Mouse (Mus musculus) cerebellum, adult 2 months (tissue): ENCODE results near the gene Dlgap1. TPM values are rescaled to one million over a fixed set of nuclear protein-coding genes. Genes with fewer than 3 reads are reported as not detected.

Experiments
- DNase-seq, 2 experiments: peaks; one replicate each; pipeline ENCODE4 v3.0.0; 2021
- H3K27ac ChIP-seq: fragments of 200-500 bp; 2 replicates; pipeline ENCODE4 v1.5.1; 2012; ENCODE audit warnings: low read length, control low read depth, inconsistent platforms; ENCODE audit not compliant: insufficient read depth
- H3K27me3 ChIP-seq: fragments of 200-500 bp; 2 replicates; pipeline ENCODE4 v1.6.1; 2012; ENCODE audit warnings: inconsistent platforms, mild to moderate bottlenecking, low read length, moderate library complexity; ENCODE audit not compliant: control insufficient read depth, insufficient read depth
- H3K4me1 ChIP-seq: fragments of 200-500 bp; 2 replicates; pipeline ENCODE4 v1.6.1; 2011; ENCODE audit warnings: low read length; ENCODE audit not compliant: control insufficient read depth, insufficient read depth
- H3K4me3 ChIP-seq: fragments of 200-500 bp; replicated peaks from 2 replicates; pipeline ENCODE3; 2011; ENCODE audit warnings: mild to moderate bottlenecking, low read depth, low read length, control low read depth; ENCODE audit not compliant: insufficient read depth
- CTCF ChIP-seq: fragments of 200-500 bp; IDR thresholded peaks from 2 replicates; pipeline ENCODE4 v1.5.1; 2011; ENCODE audit warnings: low read depth, mild to moderate bottlenecking, control low read depth, low read length, moderate library complexity, borderline replicate concordance; ENCODE audit not compliant: insufficient read depth
- POLR2A ChIP-seq: fragments of 200-500 bp; IDR thresholded peaks from 2 replicates; pipeline ENCODE4 v1.6.1; 2011; ENCODE audit warnings: low read length, control low read depth, borderline replicate concordance; ENCODE audit not compliant: insufficient read depth
- WGBS: fragments of 180-500 bp; shearing (Covaris S2); methylation state at CpG from one replicate; pipeline ENCODE4 v1.1.7; 2018; 5-methylcytosine and 5-hydroxymethylcytosine counted together
- polyA plus RNA-seq: library from polyadenylated mRNA; depleted of rRNA; stranded (reverse); fragments of >200 nt; gene quantifications from 2 replicates; pipeline ENCODE4 v1.2.3, GENCODE M21; 2012

The Dlgap1 gene
- polyA plus RNA-seq, 1 experiment = 172 TPM

DNA sequence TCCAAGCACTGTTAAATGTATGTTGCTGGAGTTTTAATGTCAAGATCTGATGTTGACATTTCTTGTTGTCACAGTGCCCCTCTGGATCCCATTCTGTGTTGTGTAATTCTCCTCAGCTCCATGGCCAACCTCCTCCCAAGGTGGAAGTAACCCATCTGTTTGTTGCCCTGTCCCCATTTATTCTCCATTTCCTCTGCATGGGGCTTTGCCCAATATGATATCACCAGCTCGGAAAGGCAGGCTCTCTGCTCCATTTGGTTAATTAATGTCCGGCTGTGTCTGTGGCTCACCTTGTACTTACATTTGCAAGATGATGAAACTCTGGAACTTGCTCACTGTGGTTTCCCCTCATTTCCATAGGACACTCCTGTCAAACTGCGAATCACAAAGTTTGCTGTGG, 33.2 kb downstream of the Dlgap1 start:
- TF ChIP-seq POLR2A = no peak
- no peak for TF ChIP-seq CTCF
- WGBS = 21% methylated on average over 3 of the region's 3 CpGs
- Histone ChIP-seq H3K4me1 (peaks cover 18% of the 10 kb centered on the region), H3K4me3 (no peak overlapping the region), H3K27me3 (no peaks in the 10 kb centered on the region), H3K27ac (peak overlapping the region; percentile 63; the same call in 1 of the 2 replicates)
- peak; percentile 59 to 88 for DNase-seq

DNA sequence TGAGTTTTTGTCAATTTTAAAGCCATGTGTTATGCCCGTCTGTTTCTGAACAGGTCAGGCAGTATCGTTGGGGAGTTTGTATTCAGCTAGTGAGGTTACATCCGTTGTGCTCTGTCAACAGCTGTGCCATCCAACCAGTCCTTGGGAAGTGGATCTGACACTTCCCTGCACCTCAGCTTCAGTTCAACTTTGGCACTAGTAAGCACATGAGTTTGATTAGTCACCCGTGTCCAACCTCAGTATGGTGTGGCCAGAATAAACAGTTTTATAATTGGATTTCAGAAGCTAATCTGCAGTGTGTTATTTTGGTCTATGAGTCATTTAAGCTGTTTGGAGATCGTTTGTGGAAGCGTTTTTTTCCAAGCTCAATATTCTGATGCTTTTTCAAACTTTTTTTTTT, 35.8 kb downstream of the Dlgap1 start:
- peaks cover 20% of the 10 kb centered on the region for H3K4me1 ChIP-seq
- H3K27ac ChIP-seq = no peak overlapping the region
- H3K4me3 ChIP-seq = no peak overlapping the region
- 41% methylated on average over 6 of the region's 6 CpGs for WGBS
- H3K27me3 ChIP-seq = no peaks in the 10 kb centered on the region
- peak in 1 of 2 experiments; percentile 57 for DNase-seq
- TF ChIP-seq POLR2A = no peak
- TF ChIP-seq CTCF = no peak

DNA sequence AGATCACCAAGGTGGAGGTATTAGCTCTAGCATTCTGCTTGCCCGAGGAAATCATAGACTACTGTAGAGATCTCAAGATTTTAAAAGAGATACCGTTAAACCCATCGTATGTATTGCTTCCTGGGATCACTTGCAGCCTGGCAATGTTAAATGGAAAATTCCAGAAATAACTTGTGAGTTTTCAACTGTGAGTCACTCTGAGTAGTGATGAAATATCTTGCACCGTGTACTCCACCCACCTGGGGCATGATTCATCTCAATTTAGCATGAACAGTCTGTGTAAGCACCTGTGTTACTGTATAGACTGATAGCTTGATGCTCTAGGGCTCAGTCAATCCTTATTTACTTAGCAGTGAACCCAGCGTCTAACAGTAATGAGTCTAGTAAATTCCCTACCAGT, 38.7 kb downstream of the Dlgap1 start:
- TF ChIP-seq POLR2A (no peak), CTCF (no peak)
- Histone ChIP-seq H3K4me1 (peaks cover 11% of the 10 kb centered on the region), H3K27ac (no peak overlapping the region), H3K4me3 (no peak overlapping the region), H3K27me3 (no peaks in the 10 kb centered on the region)
- DNase-seq = no peak
- 74% methylated on average over 5 of the region's 5 CpGs for WGBS

DNA sequence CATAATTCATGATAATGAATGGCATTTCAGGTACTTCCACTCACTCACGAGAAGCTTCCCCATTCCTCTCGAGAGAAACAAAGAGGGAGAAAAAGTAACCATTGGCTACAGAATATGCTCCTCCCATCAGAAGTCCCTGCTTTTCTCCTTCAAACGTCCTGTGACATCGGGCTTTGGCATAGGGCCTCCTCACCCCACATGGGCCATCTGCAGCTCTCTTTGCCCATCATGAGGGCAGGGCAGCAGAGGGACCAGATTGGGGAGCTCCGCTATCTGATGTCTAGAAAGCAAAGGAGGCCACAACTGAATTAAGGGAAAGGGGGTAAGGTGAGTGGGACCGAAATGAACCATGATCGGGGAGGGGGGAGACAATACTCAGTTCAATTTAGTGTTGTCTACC, 47.6 kb downstream of the Dlgap1 start:
- DNase-seq = peak; percentile 36 to 48
- no peak overlapping the region for H3K4me3 ChIP-seq
- H3K4me1 ChIP-seq = peaks cover 3% of the 10 kb centered on the region
- no peaks in the 10 kb centered on the region for H3K27me3 ChIP-seq
- 50% methylated on average over 7 of the region's 7 CpGs for WGBS
- TF ChIP-seq POLR2A (no peak), CTCF (no peak)
- H3K27ac ChIP-seq = no peak overlapping the region

DNA sequence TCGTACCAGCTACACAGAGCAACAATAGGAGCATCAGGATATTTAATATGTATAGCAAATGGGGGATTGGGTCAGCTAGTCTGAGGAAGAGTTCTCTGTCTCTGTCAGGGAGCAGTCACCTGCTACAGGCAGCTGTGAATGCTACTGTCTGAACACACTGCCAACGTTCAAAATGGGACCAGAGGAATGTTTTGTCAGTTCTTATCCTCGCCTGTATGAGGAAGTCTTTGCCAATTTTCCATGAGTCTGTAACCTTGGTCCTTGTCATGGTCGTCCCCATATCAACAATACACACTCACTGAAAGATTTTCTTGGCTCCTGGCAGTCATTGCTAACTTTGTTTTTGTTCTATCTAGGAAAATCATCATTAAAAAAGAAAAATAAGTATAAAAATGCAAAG, 51.5 kb downstream of the Dlgap1 start:
- Histone ChIP-seq H3K27me3 (no peaks in the 10 kb centered on the region), H3K27ac (no peak overlapping the region), H3K4me1 (peaks cover 3% of the 10 kb centered on the region), H3K4me3 (no peak overlapping the region)
- TF ChIP-seq CTCF = no peak
- TF ChIP-seq POLR2A = no peak
- no peak for DNase-seq
- WGBS = 65% methylated on average over 4 of the region's 4 CpGs

DNA sequence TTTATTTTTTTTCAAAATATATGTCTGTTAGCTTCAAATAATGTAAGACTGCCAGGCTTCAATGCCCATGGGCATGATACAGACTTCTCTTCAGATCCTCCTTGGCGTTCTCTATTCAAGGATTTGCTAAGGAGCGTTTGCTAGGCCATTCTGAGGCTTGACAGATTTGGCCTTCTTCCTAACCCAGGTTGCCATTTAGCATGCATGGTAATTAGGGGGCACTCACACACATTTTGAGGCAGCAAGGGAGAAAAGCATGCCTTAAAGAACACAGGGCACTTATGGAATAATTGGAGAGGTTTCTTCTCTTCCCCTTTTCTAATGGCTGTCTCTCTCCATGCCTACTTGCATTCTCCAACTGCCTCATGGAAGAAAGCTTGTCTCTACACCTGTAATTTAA, 53.7 kb downstream of the Dlgap1 start:
- Histone ChIP-seq H3K4me3 (no peak overlapping the region), H3K4me1 (no peaks in the 10 kb centered on the region; the same call in 1 of the 2 replicates), H3K27ac (no peak overlapping the region), H3K27me3 (no peaks in the 10 kb centered on the region)
- 42% methylated on average over 2 of the region's 2 CpGs for WGBS
- TF ChIP-seq CTCF = no peak
- no peak for DNase-seq

DNA sequence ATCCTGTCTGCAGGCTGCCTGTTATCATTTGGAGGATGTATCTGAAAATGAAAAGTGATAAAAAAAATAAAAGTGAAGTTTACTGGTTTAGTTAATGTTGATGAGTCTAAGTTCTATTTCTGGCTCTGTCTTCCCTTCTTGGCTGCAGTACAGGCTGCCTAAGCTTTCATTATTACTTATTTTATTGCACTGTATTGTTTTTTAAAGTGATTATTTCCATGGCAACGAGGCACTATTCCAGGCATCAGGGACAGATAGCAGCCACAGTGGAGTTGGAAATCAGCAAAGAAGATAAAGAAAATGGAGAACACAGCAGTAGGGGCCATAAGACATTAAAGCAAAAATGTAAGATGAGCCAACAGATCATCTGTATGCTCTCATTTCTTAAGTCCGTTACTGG, 66.0 kb downstream of the Dlgap1 start:
- DNase-seq = no peak
- TF ChIP-seq CTCF (no peak), POLR2A (no peak)
- WGBS = 44% methylated on average over 2 of the region's 2 CpGs
- no peak overlapping the region for H3K4me3 ChIP-seq
- no peak overlapping the region for H3K27ac ChIP-seq
- H3K27me3 ChIP-seq = no peaks in the 10 kb centered on the region
- no peaks in the 10 kb centered on the region for H3K4me1 ChIP-seq

DNA sequence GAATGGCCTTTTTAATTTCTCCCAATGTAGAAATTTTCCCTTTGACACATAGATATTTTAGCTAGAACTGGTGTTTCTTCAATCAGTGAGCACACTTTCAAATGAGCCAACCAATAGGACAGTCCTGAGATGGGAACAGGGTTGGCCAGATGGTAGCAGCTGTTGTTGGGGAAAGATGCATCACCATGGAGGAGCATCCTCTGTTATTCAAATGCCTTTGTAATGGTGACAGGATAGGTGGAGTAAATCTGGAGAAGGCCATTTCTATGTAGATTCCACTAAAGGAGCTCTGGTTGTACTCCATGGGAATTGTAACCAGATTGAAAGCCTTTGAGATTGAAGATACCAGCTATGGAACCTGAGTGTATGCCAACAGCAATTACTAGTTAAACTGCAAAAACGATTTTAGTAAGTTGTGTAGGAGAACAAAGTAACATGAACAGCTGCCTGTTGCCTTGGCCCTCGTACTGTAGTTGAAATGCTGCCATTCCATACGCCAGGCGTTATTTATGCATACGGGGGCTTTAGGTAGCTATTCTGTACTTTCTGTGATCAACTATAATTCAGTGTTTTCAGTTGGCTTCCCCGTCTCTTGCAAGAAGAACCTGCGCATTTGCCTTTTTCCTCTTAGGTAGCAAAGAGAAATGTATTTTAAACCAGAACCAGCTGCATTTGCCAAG, 72.0 kb downstream of the Dlgap1 start:
- TF ChIP-seq CTCF (no peak), POLR2A (no peak)
- Histone ChIP-seq H3K27me3 (no peaks in the 10 kb centered on the region), H3K4me3 (no peak overlapping the region), H3K27ac (no peak overlapping the region), H3K4me1 (peaks cover 8% of the 10 kb centered on the region; the same call in 1 of the 2 replicates)
- no peak for DNase-seq
- 80% methylated on average over 7 of the region's 7 CpGs for WGBS

DNA sequence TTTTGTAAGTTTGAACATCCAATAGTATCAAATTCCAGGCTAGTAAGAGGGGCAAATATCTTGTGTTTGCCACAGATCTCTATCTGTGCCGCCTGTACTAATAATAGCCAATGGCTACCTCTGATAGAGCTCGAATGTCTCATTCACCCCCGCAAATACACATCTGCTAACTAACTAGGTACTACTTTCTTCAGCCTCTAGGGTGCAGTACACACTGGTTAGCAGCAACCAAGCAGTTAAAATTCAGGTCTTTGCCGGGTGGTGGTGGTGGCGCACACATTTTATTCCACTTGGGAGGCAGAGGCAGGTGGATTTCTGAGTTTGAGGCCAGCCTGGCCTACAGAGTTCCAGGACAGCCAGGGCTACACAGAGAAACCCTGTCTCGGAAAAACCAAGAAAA, 99.4 kb downstream of the Dlgap1 start:
- TF ChIP-seq POLR2A (no peak), CTCF (no peak)
- H3K27ac ChIP-seq = no peak overlapping the region
- DNase-seq = no peak
- WGBS = 93% methylated on average over 6 of the region's 6 CpGs
- H3K4me1 ChIP-seq = peaks cover 20% of the 10 kb centered on the region
- no peaks in the 10 kb centered on the region for H3K27me3 ChIP-seq
- H3K4me3 ChIP-seq = no peak overlapping the region
